Mouse (Mus musculus) kidney, adult 2 months (tissue): Measurements from ENCODE around the gene Kdelc2. TPM values are rescaled to one million over a fixed set of nuclear protein-coding genes. Genes with fewer than 3 reads are reported as not detected.
A peak's percentile ranks its signal among the peaks of the same experiment; 100 is the strongest.

Experiments
- DNase-seq: peaks from one replicate; pipeline ENCODE4 v3.0.0; 2021
- H3K27ac ChIP-seq: fragments of 200-500 bp; 2 replicates; pipeline ENCODE4 v1.5.1; 2012; ENCODE audit warnings: low read depth, low read length, control low read depth, inconsistent platforms; ENCODE audit not compliant: insufficient read depth
- H3K27me3 ChIP-seq: fragments of 200-500 bp; replicated peaks from 2 replicates; pipeline ENCODE4 v1.6.1; 2012; ENCODE audit warnings: mild to moderate bottlenecking, moderate library complexity, low read length, inconsistent platforms; ENCODE audit not compliant: control insufficient read depth, insufficient read depth
- H3K36me3 ChIP-seq: fragments of 200-500 bp; 2 replicates; pipeline ENCODE4 v1.6.1; 2012; ENCODE audit warnings: mild to moderate bottlenecking, moderate library complexity, low read length, inconsistent platforms; ENCODE audit not compliant: control insufficient read depth, insufficient read depth
- H3K4me1 ChIP-seq: fragments of 200-500 bp; 2 replicates; pipeline ENCODE4 v1.6.1; 2011; ENCODE audit warnings: low read length; ENCODE audit not compliant: control insufficient read depth, insufficient read depth
- H3K4me3 ChIP-seq: fragments of 200-500 bp; 2 replicates; pipeline ENCODE4 v1.5.1; 2011; ENCODE audit warnings: mild to moderate bottlenecking, low read depth, low read length, control low read depth; ENCODE audit not compliant: insufficient read depth
- CTCF ChIP-seq: fragments of 200-500 bp; conservative IDR thresholded peaks from 2 replicates; pipeline ENCODE4 v1.5.1; 2011; ENCODE audit warnings: low read depth, mild to moderate bottlenecking, control low read depth, low read length, moderate library complexity, mixed read lengths; ENCODE audit not compliant: insufficient read depth, insufficient read length
- POLR2A ChIP-seq: fragments of 200-500 bp; IDR thresholded peaks from one replicate; pipeline ENCODE4 v1.6.1; 2011; ENCODE audit warnings: low read depth, low read length, control low read depth
- WGBS: fragments of 180-500 bp; shearing (Covaris S2); methylation state at CpG from one replicate; pipeline ENCODE4 v1.1.7; 2018; 5-methylcytosine and 5-hydroxymethylcytosine counted together
- polyA plus RNA-seq: library from polyadenylated mRNA; depleted of rRNA; stranded (reverse); fragments of >200 nt; gene quantifications from 2 replicates; pipeline ENCODE4 v1.2.3, GENCODE M21; 2012; rRNA removed

The Kdelc2 gene
- polyA plus RNA-seq, result 3.5 and 4.3 TPM in 2 replicates

DNA sequence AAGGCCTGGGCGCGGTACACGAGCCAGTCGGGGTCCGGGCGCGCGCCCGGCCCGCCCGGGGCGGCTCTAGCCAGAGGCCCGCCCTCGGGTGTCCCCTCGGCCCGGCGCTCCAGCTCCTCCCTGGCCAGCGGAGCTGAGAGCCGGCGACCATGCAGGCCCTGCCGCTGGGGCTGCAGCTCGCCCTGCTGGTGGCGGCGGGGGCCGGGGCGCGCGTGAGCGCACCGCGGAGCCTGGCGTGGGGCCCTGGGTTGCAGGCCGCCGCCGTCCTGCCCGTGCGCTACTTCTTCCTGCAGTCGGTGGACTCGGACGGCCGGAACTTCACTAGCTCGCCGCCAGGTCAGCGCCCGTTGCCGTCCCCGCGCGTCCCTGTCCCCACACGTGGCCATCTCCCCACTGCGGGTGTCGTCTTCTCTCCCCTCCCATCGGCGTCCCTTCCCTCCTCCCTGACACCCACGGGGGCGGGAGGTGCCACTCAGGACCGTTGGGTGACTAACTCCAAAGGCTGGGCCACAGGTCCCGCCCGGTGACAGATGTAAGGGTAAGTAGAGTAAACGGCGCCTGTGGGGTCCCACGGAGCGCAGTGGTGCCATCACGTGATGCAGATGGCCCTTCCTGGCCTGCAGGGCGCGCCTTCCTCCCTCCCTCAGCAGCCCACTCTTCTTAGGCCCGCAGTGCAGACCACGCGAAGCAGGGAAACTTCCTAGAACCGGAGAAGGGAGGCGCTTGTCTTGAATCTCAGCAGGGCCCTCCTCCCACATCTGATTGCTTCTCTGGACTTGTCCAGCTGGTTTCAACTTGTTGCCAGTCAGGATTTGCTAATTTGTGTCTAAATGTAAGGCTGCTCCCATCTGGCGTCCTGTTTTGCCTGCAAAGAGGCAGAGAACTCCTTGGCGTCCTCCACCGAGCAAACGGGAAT is at the start of gene Kdelc2:
Gene Kdelc2, plus strand, starts transcription at position 75 of the 916 bp plus-strand sequence.
- under 1% methylated on average over 75 of the region's 75 CpGs for WGBS
- no peaks in the 10 kb centered on the region for H3K36me3 ChIP-seq
- no peaks in the 10 kb centered on the region for H3K4me1 ChIP-seq
- H3K27ac ChIP-seq, result peak within 1 kb of the TSS; percentile 90
- TF ChIP-seq CTCF (no peak), POLR2A (no peak)
- H3K27me3 ChIP-seq, result no peaks in the 10 kb centered on the region
- DNase-seq, result peak; percentile 90
- peak within 1 kb of the TSS; percentile 72 for H3K4me3 ChIP-seq

DNA sequence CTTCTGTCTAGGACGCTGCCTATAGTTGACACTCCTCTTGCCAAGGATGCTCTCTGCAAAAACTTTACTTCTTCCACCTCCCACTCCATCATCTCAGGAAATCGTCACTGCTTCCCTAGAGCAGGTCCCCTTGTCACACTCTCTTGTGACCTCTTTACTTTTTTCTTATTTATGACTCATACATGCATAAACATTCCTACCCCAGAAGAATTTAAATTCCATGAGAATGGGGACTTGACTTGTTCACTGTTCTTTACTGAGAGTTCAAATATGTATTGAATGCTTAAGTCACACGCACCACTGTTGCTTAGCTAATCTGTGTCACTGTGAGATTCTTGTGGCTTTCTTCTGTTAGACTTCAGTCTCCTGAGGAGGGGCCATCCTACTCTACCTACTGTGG is 48.7 kb upstream of the Kdelc2 start:
- Histone ChIP-seq H3K4me1 (no peaks in the 10 kb centered on the region; the same call in 1 of the 2 replicates), H3K36me3 (no peaks in the 10 kb centered on the region), H3K4me3 (no peak overlapping the region), H3K27me3 (no peaks in the 10 kb centered on the region), H3K27ac (no peak overlapping the region)
- WGBS, result 85% methylated on average over 3 of the region's 3 CpGs
- no peak for DNase-seq
- TF ChIP-seq POLR2A (no peak), CTCF (no peak)

DNA sequence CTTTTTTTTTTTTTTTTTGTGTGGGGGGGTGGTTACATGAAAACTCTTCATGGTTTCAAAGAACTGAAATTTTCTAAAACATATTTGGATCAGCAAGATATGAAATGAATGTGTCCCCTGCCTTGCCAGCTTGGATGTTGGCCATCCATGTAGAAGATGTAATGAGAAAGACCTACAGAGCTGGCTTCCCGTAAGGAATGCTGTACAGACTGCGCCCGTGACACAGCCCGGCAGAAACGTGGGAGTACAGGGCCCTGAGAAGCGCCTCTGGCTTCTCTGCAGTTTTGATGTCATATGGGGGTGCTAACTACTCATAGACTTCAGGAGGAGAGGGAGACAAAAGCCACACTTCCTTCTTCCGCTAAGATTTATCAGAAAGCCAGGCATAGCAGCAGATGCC is 44.2 kb upstream of the Kdelc2 start:
- WGBS, result 80% methylated on average over 7 of the region's 7 CpGs
- H3K4me3 ChIP-seq, result no peak overlapping the region
- TF ChIP-seq POLR2A (no peak), CTCF (no peak)
- H3K27me3 ChIP-seq, result peaks cover 4% of the 10 kb centered on the region
- no peak overlapping the region for H3K27ac ChIP-seq
- no peak for DNase-seq
- no peaks in the 10 kb centered on the region; the same call in 1 of the 2 replicates for H3K4me1 ChIP-seq
- no peaks in the 10 kb centered on the region for H3K36me3 ChIP-seq

DNA sequence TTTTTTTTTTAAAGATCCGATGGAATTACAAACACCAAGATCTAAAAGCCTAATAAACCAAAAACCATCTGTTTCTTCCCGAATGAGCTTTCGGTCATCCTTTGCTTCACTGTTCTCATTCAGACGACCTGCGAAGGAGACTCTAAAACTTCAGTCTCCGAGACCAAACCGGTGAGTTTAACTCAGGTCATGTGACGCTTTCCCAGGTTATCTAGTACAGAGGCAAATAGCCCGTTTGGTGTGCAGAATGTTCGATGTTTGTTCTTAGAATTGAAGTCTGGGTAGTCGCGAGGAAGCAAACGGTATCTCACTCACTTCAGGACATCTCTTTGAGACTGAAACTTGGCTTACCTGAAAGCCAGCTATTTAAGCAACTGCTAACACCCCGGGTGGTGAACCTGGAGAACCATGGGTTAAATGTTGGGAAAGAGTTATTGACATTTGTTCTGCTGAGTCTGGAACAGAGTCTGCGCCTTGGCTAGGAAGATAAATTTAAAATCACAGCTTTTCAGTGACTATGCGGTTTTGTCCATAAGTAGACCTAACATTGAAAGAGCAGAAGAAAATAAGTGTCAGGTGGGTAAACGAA is 43.4 kb upstream of the Kdelc2 start:
- WGBS, result 14% methylated on average over 17 of the region's 17 CpGs
- H3K4me1 ChIP-seq, result peaks cover 2% of the 10 kb centered on the region; the same call in 1 of the 2 replicates
- H3K36me3 ChIP-seq, result no peaks in the 10 kb centered on the region
- no peak for TF ChIP-seq CTCF
- no peak for TF ChIP-seq POLR2A
- peak overlapping the region; percentile 65 for H3K27ac ChIP-seq
- DNase-seq, result peak; percentile 60
- peaks cover 4% of the 10 kb centered on the region for H3K27me3 ChIP-seq
- peak overlapping the region; percentile 55 for H3K4me3 ChIP-seq

DNA sequence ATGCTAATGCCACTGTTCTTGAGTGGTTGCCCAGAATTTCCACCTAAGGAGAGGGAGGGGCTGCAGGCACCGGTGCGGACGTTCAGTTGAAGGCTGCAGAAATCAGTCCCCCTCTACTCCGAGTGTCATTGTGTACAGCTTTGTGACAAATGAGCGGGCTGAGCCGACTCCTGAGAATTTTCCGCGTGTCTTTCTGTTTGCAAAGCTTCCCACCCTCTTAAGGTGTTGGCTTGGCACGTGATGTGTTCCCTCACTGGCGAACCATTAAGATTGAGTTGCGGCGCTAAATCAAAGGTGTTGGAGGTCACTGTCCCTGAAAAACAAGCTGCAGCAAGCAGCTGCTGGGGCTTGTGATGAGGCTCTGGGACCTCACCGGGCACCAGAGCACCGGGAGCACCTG is 42.9 kb upstream of the Kdelc2 start:
- WGBS, result 1% methylated on average over 14 of the region's 14 CpGs
- Histone ChIP-seq H3K4me3 (peak overlapping the region; percentile 55), H3K27ac (peak overlapping the region; percentile 65), H3K36me3 (no peaks in the 10 kb centered on the region), H3K27me3 (peaks cover 4% of the 10 kb centered on the region), H3K4me1 (peaks cover 4% of the 10 kb centered on the region; the same call in 1 of the 2 replicates)
- no peak for TF ChIP-seq POLR2A
- peak; percentile 84 for DNase-seq

DNA sequence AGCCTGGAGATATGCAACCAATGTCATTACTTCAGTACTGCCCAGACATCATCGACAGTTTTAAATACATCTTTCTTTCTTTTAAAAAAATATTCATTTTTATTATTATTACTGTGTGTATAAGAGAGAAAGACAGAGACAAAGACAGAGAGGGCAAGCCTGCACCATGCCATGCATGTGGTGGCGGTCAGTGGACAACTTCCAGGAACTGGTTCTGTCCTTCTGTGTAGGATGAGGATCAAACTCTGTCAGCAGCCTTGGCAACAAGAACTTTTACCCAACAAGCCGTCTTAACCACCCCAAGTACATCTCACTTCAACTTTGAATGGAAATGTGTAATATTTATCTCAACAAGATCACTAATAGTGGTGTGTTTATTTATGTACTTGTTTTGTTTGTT is 41.8 kb upstream of the Kdelc2 start:
- Histone ChIP-seq H3K27ac (peak overlapping the region; percentile 26; the same call in 1 of the 2 replicates), H3K4me3 (peak overlapping the region; percentile 53; the same call in 1 of the 2 replicates), H3K27me3 (peaks cover 4% of the 10 kb centered on the region), H3K4me1 (peaks cover 9% of the 10 kb centered on the region; the same call in 1 of the 2 replicates), H3K36me3 (no peaks in the 10 kb centered on the region)
- 52% methylated on average over 3 of the region's 3 CpGs for WGBS
- TF ChIP-seq CTCF, result no peak
- no peak for TF ChIP-seq POLR2A
- no peak for DNase-seq
